Mouse (Mus musculus) heart, postnatal 0 days (tissue): Measurements from ENCODE around the gene Wdcp. TPM values are rescaled to one million over a fixed set of nuclear protein-coding genes. Genes with fewer than 3 reads are reported as not detected.

Experiments used
- ATAC-seq: fragments of 200-750 bp; cut with Nextera tagmentation; 2 replicates; pipeline ENCODE4 v1.8.0; 2017; ENCODE audit warnings: low read depth, moderate number of reproducible peaks, moderate library complexity; ENCODE audit not compliant: insufficient read depth
- DNase-seq: peaks from one replicate; pipeline ENCODE4 v3.0.0-alpha.2; 2016; ENCODE audit warnings: low spot score
- H3K27ac ChIP-seq: fragments of 300-500 bp; sonication (generic); 2 replicates; pipeline ENCODE4 v1.5.1; 2014; ENCODE audit warnings: low read depth, mild to moderate bottlenecking
- H3K27me3 ChIP-seq: fragments of 300-500 bp; sonication (generic); 2 replicates; pipeline ENCODE4 v1.6.1; 2014; ENCODE audit warnings: low read length, mixed read lengths; ENCODE audit not compliant: control insufficient read depth, insufficient read depth
- H3K36me3 ChIP-seq: fragments of 300-500 bp; sonication (generic); replicated peaks from 2 replicates; pipeline ENCODE4 v1.6.1; 2014; ENCODE audit warnings: low read length, mixed read lengths; ENCODE audit not compliant: control insufficient read depth, insufficient read depth
- H3K4me1 ChIP-seq: fragments of 300-500 bp; sonication (generic); 2 replicates; pipeline ENCODE4 v1.6.1; 2014; ENCODE audit warnings: antibody characterized with exemption; ENCODE audit not compliant: control insufficient read depth, insufficient read depth
- H3K4me2 ChIP-seq: fragments of 300-500 bp; sonication (generic); 2 replicates; pipeline ENCODE4 v1.6.1; 2014; ENCODE audit warnings: low read depth, mild to moderate bottlenecking, low read length, moderate library complexity
- H3K4me3 ChIP-seq: fragments of 300-500 bp; sonication (generic); 2 replicates; pipeline ENCODE4 v1.5.1; 2014; ENCODE audit warnings: low read depth, low read length
- H3K9ac ChIP-seq: fragments of 300-500 bp; sonication (generic); replicated peaks from 2 replicates; pipeline ENCODE4 v1.6.1; 2014; ENCODE audit warnings: low read depth, low read length, mixed read lengths
- H3K9me3 ChIP-seq: fragments of 300-500 bp; sonication (generic); replicated peaks from 2 replicates; pipeline ENCODE4 v1.6.1; 2016; ENCODE audit warnings: low read length; ENCODE audit not compliant: control insufficient read depth
- CTCF ChIP-seq: IDR thresholded peaks from 2 replicates; pipeline ENCODE4 v1.5.1; 2016; ENCODE audit warnings: antibody characterized with exemption, control low read depth, low read depth
- EP300 ChIP-seq: IDR thresholded peaks from 2 replicates; pipeline ENCODE4 v1.6.1; 2016; ENCODE audit warnings: antibody characterized with exemption, low read depth
- WGBS: fragments of 180-500 bp; shearing (Covaris S2); extraction: QIAGEN DNeasy Blood & Tissue Kit; methylation state at CpG from one replicate; pipeline ENCODE4 v1.1.7; 2014; 5-methylcytosine and 5-hydroxymethylcytosine counted together
- polyA plus RNA-seq: library from polyadenylated mRNA; unstranded; fragments of >200 nt; fragmentation: Nextera tagmentation; extraction: Ambion mirVana; gene quantifications from 2 replicates; pipeline ENCODE4 v1.2.1, GENCODE M21; 2015
- total RNA-seq: library from RNA; depleted of rRNA; stranded (reverse); fragments of >200 nt; gene quantifications from 2 replicates; pipeline ENCODE4 v1.2.3, GENCODE M21; 2014; ENCODE audit warnings: low replicate concordance

Gene Wdcp
- total and polyA plus RNA-seq, 2 experiments from 2014 or later, result 7.8 to 14.6 TPM

DNA sequence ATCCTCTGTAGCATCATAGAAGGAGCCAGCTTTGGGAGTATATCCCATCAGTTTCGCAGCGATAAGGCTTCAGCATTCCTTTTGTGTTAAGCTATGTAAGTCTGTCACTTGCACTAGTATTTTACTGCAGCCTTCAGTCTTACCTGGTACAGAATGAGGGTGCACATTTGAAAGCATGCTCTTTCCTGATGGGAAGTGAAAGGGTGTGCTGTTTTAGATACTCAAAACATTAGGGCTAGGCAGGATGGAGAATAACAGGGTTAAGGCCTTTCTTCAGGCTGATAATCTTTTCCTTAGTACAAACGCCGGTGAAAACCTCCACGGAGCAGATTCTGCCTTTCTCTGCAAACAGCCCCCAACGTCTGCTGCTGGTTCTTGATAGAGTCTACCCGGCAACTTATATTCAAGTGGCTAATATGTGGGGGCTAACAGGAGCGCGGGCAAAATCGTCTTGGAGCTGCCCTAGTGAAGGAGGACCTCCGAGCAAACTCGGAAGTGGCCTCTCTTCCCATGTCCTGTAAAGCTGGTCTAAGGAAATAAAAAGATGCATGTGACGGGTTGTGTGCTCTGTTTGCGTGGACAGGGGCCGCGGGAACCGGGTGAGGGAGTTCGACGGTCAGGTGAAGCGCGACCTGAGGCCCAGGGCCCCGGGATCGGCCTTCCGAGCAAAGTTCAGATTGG is 26.3 kb upstream of the Wdcp start:
- no peak for DNase-seq
- peak overlapping the region; percentile 79 for H3K9ac ChIP-seq
- H3K4me1 ChIP-seq, result peaks cover 7% of the 10 kb centered on the region; the same call in 1 of the 2 replicates
- peaks cover 14% of the 10 kb centered on the region for H3K36me3 ChIP-seq
- ATAC-seq, result peak; percentile 58
- WGBS, result 6% methylated on average over 24 of the region's 24 CpGs
- H3K4me3 ChIP-seq, result peak overlapping the region; percentile 79
- H3K9me3 ChIP-seq, result no peaks in the 10 kb centered on the region
- H3K27ac ChIP-seq, result peak overlapping the region; percentile 86
- peak overlapping the region; percentile 89 for H3K4me2 ChIP-seq
- TF ChIP-seq CTCF (no peak), EP300 (no peak)
- H3K27me3 ChIP-seq, result no peaks in the 10 kb centered on the region

- Histone ChIP-seq H3K4me1 (peaks cover 7% of the 10 kb centered on the region; the same call in 1 of the 2 replicates), H3K4me3 (peak within 1 kb of the TSS; percentile 79), H3K27ac (peak within 1 kb of the TSS; percentile 86), H3K36me3 (peaks cover 21% of the 10 kb centered on the region), H3K9me3 (no peaks in the 10 kb centered on the region), H3K4me2 (peak within 1 kb of the TSS; percentile 89), H3K27me3 (no peaks in the 10 kb centered on the region), H3K9ac (peak within 1 kb of the TSS; percentile 79)
- ATAC-seq (peak; percentile 99), DNase-seq (peak; percentile 96)
- TF ChIP-seq EP300, result peak; percentile 16; the same call in 1 of the 2 replicates
- no peak for TF ChIP-seq CTCF
- under 1% methylated on average over 49 of the region's 49 CpGs for WGBS
Measured at GRCm38 (mm10) chr12:4817361-4818101, 25.6 kb upstream of the Wdcp start, which contains the start of gene Sf3b6. Gene Sf3b6 (plus strand): TSS chr12:4817544.

- WGBS, result 77% methylated on average over 3 of the region's 3 CpGs
- TF ChIP-seq CTCF (no peak), EP300 (no peak)
- ATAC-seq, result no peak
Measured at GRCm38 (mm10) chr12:4827256-4827655, 15.8 kb upstream of the Wdcp start.

GRCm38 (mm10) chr12:4836959-4837358 is 6.1 kb upstream of the Wdcp start:
- TF ChIP-seq EP300, result no peak
- no peak for TF ChIP-seq CTCF
- H3K36me3 ChIP-seq, result 0 out of 2 replicates have a peak, but pooled peaks cover 6% of the 10 kb centered on the region
- WGBS, result 51% methylated on average over 4 of the region's 4 CpGs
- no peak for DNase-seq
- ATAC-seq, result no peak
- no peak overlapping the region for H3K9ac ChIP-seq
- H3K27ac ChIP-seq, result no peak overlapping the region
- no peaks in the 10 kb centered on the region for H3K9me3 ChIP-seq
- H3K4me3 ChIP-seq, result no peak overlapping the region
- no peaks in the 10 kb centered on the region for H3K4me1 ChIP-seq
- no peak overlapping the region for H3K4me2 ChIP-seq
- H3K27me3 ChIP-seq, result no peaks in the 10 kb centered on the region

More at GRCm38 (mm10) chr12:4827256-4827655, 15.8 kb upstream of the Wdcp start:
- no peaks in the 10 kb centered on the region for H3K9me3 ChIP-seq
- no peak overlapping the region for H3K4me2 ChIP-seq
- H3K27me3 ChIP-seq, result no peaks in the 10 kb centered on the region
- DNase-seq, result no peak
- H3K27ac ChIP-seq, result no peak overlapping the region
- no peak overlapping the region for H3K9ac ChIP-seq
- H3K36me3 ChIP-seq, result peaks cover 56% of the 10 kb centered on the region
- H3K4me1 ChIP-seq, result no peaks in the 10 kb centered on the region
- H3K4me3 ChIP-seq, result no peak overlapping the region

DNA sequence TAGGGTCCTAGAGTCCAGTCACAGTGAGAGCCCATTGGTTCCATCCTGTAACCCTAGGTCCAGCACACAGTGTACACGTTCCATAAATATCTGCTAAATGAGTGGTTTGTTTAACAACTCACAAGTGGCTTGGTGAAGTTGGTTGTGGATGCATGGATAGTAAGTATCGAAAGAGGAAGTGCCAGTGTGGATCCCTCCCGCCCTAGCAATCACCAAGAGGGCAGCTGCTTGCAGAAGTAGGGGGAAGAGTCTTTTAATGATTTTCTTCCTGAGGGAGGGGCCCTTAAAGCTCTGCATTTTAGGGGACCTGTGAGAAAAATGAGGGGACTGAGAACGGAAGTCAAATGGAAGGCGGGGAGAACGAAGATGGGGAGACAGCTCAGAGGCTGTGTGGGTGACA is 3.1 kb upstream of the Wdcp start:
- Histone ChIP-seq H3K36me3 (no peaks in the 10 kb centered on the region), H3K27me3 (no peaks in the 10 kb centered on the region), H3K9ac (no peak overlapping the region), H3K4me1 (peaks cover 6% of the 10 kb centered on the region; the same call in 1 of the 2 replicates), H3K27ac (no peak overlapping the region), H3K9me3 (no peaks in the 10 kb centered on the region), H3K4me3 (no peak overlapping the region), H3K4me2 (no peak overlapping the region)
- no peak for ATAC-seq
- WGBS, result 55% methylated on average over 6 of the region's 6 CpGs
- TF ChIP-seq EP300, result no peak
- TF ChIP-seq CTCF, result no peak
- DNase-seq, result no peak
